Mouse (Mus musculus) hindbrain, postnatal 0 days (tissue): Measurements from ENCODE around the gene Scaf4. TPM values are rescaled to one million over a fixed set of nuclear protein-coding genes. Genes with fewer than 3 reads are reported as not detected.

ENCODE experiments used
- ATAC-seq: fragments of 200-750 bp; cut with Nextera tagmentation; 2 replicates; pipeline ENCODE4 v1.8.0; 2017; ENCODE audit warnings: mild to moderate bottlenecking, moderate TSS enrichment, moderate library complexity
- DNase-seq: peaks from one replicate; pipeline ENCODE4 v3.0.0-alpha.2; 2015; ENCODE audit warnings: low spot score
- H3K27ac ChIP-seq: fragments of 300-500 bp; sonication (generic); 2 replicates; pipeline ENCODE4 v1.5.1; 2014; ENCODE audit warnings: mild to moderate bottlenecking
- H3K27me3 ChIP-seq: fragments of 300-500 bp; sonication (generic); 2 replicates; pipeline ENCODE4 v1.6.1; 2014; ENCODE audit warnings: low read length, mixed read lengths; ENCODE audit not compliant: insufficient read depth
- H3K36me3 ChIP-seq: fragments of 300-500 bp; sonication (generic); 2 replicates; pipeline ENCODE4 v1.6.1; 2014; ENCODE audit warnings: low read length, mixed read lengths; ENCODE audit not compliant: insufficient read depth
- H3K4me1 ChIP-seq: fragments of 300-500 bp; sonication (generic); 2 replicates; pipeline ENCODE4 v1.6.1; 2014; ENCODE audit warnings: antibody characterized with exemption, low read length, mixed read lengths; ENCODE audit not compliant: insufficient read depth
- H3K4me2 ChIP-seq: fragments of 300-500 bp; sonication (generic); 2 replicates; pipeline ENCODE4 v1.6.1; 2014; ENCODE audit warnings: low read depth, mild to moderate bottlenecking, low read length, moderate library complexity, mixed read lengths
- H3K4me3 ChIP-seq: fragments of 300-500 bp; sonication (generic); 2 replicates; pipeline ENCODE4 v1.5.1; 2014; ENCODE audit warnings: low read length
- H3K9ac ChIP-seq: fragments of 300-500 bp; sonication (generic); replicated peaks from 2 replicates; pipeline ENCODE4 v1.6.1; 2014; ENCODE audit warnings: mild to moderate bottlenecking, low read length, moderate library complexity, mixed read lengths
- H3K9me3 ChIP-seq: fragments of 300-500 bp; sonication (generic); 2 replicates; pipeline ENCODE4 v1.6.1; 2016; ENCODE audit warnings: low read length, mixed read lengths
- CTCF ChIP-seq: IDR thresholded peaks from 2 replicates; pipeline ENCODE4 v1.5.1; 2016; ENCODE audit warnings: antibody characterized with exemption, control low read depth, low read depth
- WGBS: fragments of 180-500 bp; shearing (Covaris S2); extraction: QIAGEN DNeasy Blood & Tissue Kit; methylation state at CpG from one replicate; pipeline ENCODE4 v1.1.7; 2014; 5-methylcytosine and 5-hydroxymethylcytosine counted together
- polyA plus RNA-seq: library from polyadenylated mRNA; unstranded; fragments of >200 nt; fragmentation: Nextera tagmentation; extraction: Ambion mirVana; gene quantifications from 2 replicates; pipeline ENCODE4 v1.2.1, GENCODE M21; 2015
- total RNA-seq: library from RNA; depleted of rRNA; stranded (reverse); fragments of >200 nt; gene quantifications from 2 replicates; pipeline ENCODE4 v1.2.3, GENCODE M21; 2014

The Scaf4 gene
- total and polyA plus RNA-seq, 2 experiments from 2014 or later = 16.8 TPM

GRCm38 (mm10) chr16:90241875-90242274 lies 42.4 kb downstream of the Scaf4 start:
- Histone ChIP-seq H3K9ac (no peak overlapping the region), H3K27me3 (no peaks in the 10 kb centered on the region), H3K36me3 (peaks cover 55% of the 10 kb centered on the region), H3K9me3 (no peaks in the 10 kb centered on the region), H3K27ac (no peak overlapping the region), H3K4me3 (no peak overlapping the region), H3K4me2 (no peak overlapping the region), H3K4me1 (no peaks in the 10 kb centered on the region)
- WGBS = 79% methylated on average over 4 of the region's 4 CpGs
- ATAC-seq (no peak), DNase-seq (no peak)
- no peak for TF ChIP-seq CTCF

GRCm38 (mm10) chr16:90239128-90239746 lies 45.1 kb downstream of the Scaf4 start:
- DNase-seq (no peak), ATAC-seq (no peak)
- H3K27me3 ChIP-seq = no peaks in the 10 kb centered on the region
- H3K9ac ChIP-seq = no peak overlapping the region
- WGBS = 88% methylated on average over 6 of the region's 6 CpGs
- no peak overlapping the region for H3K4me3 ChIP-seq
- H3K4me2 ChIP-seq = no peak overlapping the region
- no peaks in the 10 kb centered on the region for H3K9me3 ChIP-seq
- peaks cover 41% of the 10 kb centered on the region for H3K36me3 ChIP-seq
- TF ChIP-seq CTCF = no peak
- H3K4me1 ChIP-seq = no peaks in the 10 kb centered on the region
- H3K27ac ChIP-seq = no peak overlapping the region

- no peak overlapping the region for H3K27ac ChIP-seq
- 90% methylated on average over 3 of the region's 3 CpGs for WGBS
- TF ChIP-seq CTCF = 0 out of 2 replicates have a peak, but pooled peaks have one; percentile 8
- H3K9ac ChIP-seq = no peak overlapping the region
- H3K9me3 ChIP-seq = no peaks in the 10 kb centered on the region
- peaks cover 15% of the 10 kb centered on the region for H3K36me3 ChIP-seq
- no peak overlapping the region for H3K4me2 ChIP-seq
- no peak overlapping the region for H3K4me3 ChIP-seq
- ATAC-seq (no peak), DNase-seq (no peak)
- no peaks in the 10 kb centered on the region for H3K27me3 ChIP-seq
- H3K4me1 ChIP-seq = no peaks in the 10 kb centered on the region
Measured at GRCm38 (mm10) chr16:90235188-90235587, 49.1 kb downstream of the Scaf4 start.

GRCm38 (mm10) chr16:90234617-90235016 lies 49.7 kb downstream of the Scaf4 start:
- no peak for ATAC-seq
- TF ChIP-seq CTCF = no peak
- Histone ChIP-seq H3K4me3 (no peak overlapping the region), H3K27ac (no peak overlapping the region), H3K4me2 (no peak overlapping the region), H3K27me3 (no peaks in the 10 kb centered on the region), H3K36me3 (peaks cover 17% of the 10 kb centered on the region), H3K9ac (no peak overlapping the region), H3K9me3 (no peaks in the 10 kb centered on the region), H3K4me1 (no peaks in the 10 kb centered on the region)
- DNase-seq = no peak
- WGBS = 71% methylated on average over 6 of the region's 6 CpGs

GRCm38 (mm10) chr16:90233702-90234101 lies 50.6 kb downstream of the Scaf4 start:
- ATAC-seq (no peak), DNase-seq (no peak)
- no peaks in the 10 kb centered on the region for H3K27me3 ChIP-seq
- no peak overlapping the region for H3K4me3 ChIP-seq
- H3K9me3 ChIP-seq = no peaks in the 10 kb centered on the region
- no peak overlapping the region for H3K27ac ChIP-seq
- no peak for TF ChIP-seq CTCF
- H3K4me1 ChIP-seq = no peaks in the 10 kb centered on the region
- WGBS = 90% methylated on average over 10 of the region's 10 CpGs
- peaks cover 15% of the 10 kb centered on the region; the same call in 1 of the 2 replicates for H3K36me3 ChIP-seq
- no peak overlapping the region for H3K4me2 ChIP-seq
- H3K9ac ChIP-seq = no peak overlapping the region

- Histone ChIP-seq H3K4me3 (no peak overlapping the region), H3K9me3 (no peaks in the 10 kb centered on the region), H3K9ac (no peak overlapping the region), H3K4me2 (no peak overlapping the region), H3K4me1 (no peaks in the 10 kb centered on the region), H3K27me3 (no peaks in the 10 kb centered on the region), H3K27ac (no peak overlapping the region), H3K36me3 (peaks cover 26% of the 10 kb centered on the region)
- no peak for ATAC-seq
- 90% methylated on average over 7 of the region's 7 CpGs for WGBS
- DNase-seq = no peak
- TF ChIP-seq CTCF = no peak
Measured at GRCm38 (mm10) chr16:90231302-90231701, 53.0 kb downstream of the Scaf4 start.

- DNase-seq (no peak), ATAC-seq (no peak)
- TF ChIP-seq CTCF = no peak
- no peak overlapping the region for H3K9ac ChIP-seq
- H3K4me2 ChIP-seq = no peak overlapping the region
- H3K9me3 ChIP-seq = no peaks in the 10 kb centered on the region
- H3K27me3 ChIP-seq = no peaks in the 10 kb centered on the region
- no peak overlapping the region for H3K27ac ChIP-seq
- 85% methylated on average over 6 of the region's 6 CpGs for WGBS
- no peak overlapping the region for H3K4me3 ChIP-seq
- H3K36me3 ChIP-seq = peaks cover 31% of the 10 kb centered on the region
- H3K4me1 ChIP-seq = no peaks in the 10 kb centered on the region
Measured at GRCm38 (mm10) chr16:90229897-90230296, 54.4 kb downstream of the Scaf4 start.
